Mouse (Mus musculus) hindbrain, embryonic 15.5 days (tissue): ENCODE results near the gene AY761185. TPM values are rescaled to one million over a fixed set of nuclear protein-coding genes. Genes with fewer than 3 reads are reported as not detected.
"Not testable (repeated sequence)": the region's sequence is repeated elsewhere in the genome, so short reads cannot be mapped to it uniquely, and the experiment has no call there.

ENCODE experiments used
- ATAC-seq: fragments of 200-750 bp; cut with Nextera tagmentation; 2 replicates; pipeline ENCODE4 v1.8.0; 2017; ENCODE audit warnings: low read depth, moderate number of reproducible peaks, moderate TSS enrichment; ENCODE audit not compliant: low FRiP score
- H3K27ac ChIP-seq: fragments of 300-500 bp; sonication (generic); replicated peaks from 2 replicates; pipeline ENCODE4 v1.5.1; 2015; ENCODE audit warnings: mild to moderate bottlenecking, inconsistent platforms
- H3K27me3 ChIP-seq: fragments of 300-500 bp; sonication (generic); 2 replicates; pipeline ENCODE4 v1.6.1; 2015; ENCODE audit warnings: control low read depth, inconsistent platforms
- H3K36me3 ChIP-seq: fragments of 300-500 bp; sonication (generic); 2 replicates; pipeline ENCODE4 v1.6.1; 2015; ENCODE audit warnings: control low read depth, inconsistent platforms
- H3K4me1 ChIP-seq: fragments of 300-500 bp; sonication (generic); replicated peaks from 2 replicates; pipeline ENCODE4 v1.6.1; 2015; ENCODE audit warnings: control low read depth, inconsistent platforms
- H3K4me2 ChIP-seq: fragments of 300-500 bp; sonication (generic); 2 replicates; pipeline ENCODE4 v1.6.1; 2015; ENCODE audit warnings: moderate library complexity, mild to moderate bottlenecking, inconsistent platforms
- H3K4me3 ChIP-seq: fragments of 300-500 bp; sonication (generic); 2 replicates; pipeline ENCODE4 v1.5.1; 2015; ENCODE audit warnings: mild to moderate bottlenecking, inconsistent platforms
- H3K9ac ChIP-seq: fragments of 300-500 bp; sonication (generic); 2 replicates; pipeline ENCODE4 v1.6.1; 2015; ENCODE audit warnings: inconsistent platforms
- H3K9me3 ChIP-seq: fragments of 300-500 bp; sonication (generic); 2 replicates; pipeline ENCODE4 v1.6.1; 2016; ENCODE audit warnings: control low read depth, inconsistent platforms
- WGBS: fragments of 180-500 bp; shearing (Covaris S2); methylation state at CpG from one replicate; pipeline ENCODE4 v1.1.7; 2015; 5-methylcytosine and 5-hydroxymethylcytosine counted together
- polyA plus RNA-seq: library from polyadenylated mRNA; unstranded; fragments of >200 nt; fragmentation: Nextera tagmentation; extraction: Ambion mirVana; gene quantifications from 2 replicates; pipeline ENCODE4 v1.2.1, GENCODE M21; 2015

The AY761185 gene
- polyA plus RNA-seq: not detected in 2 replicates

DNA sequence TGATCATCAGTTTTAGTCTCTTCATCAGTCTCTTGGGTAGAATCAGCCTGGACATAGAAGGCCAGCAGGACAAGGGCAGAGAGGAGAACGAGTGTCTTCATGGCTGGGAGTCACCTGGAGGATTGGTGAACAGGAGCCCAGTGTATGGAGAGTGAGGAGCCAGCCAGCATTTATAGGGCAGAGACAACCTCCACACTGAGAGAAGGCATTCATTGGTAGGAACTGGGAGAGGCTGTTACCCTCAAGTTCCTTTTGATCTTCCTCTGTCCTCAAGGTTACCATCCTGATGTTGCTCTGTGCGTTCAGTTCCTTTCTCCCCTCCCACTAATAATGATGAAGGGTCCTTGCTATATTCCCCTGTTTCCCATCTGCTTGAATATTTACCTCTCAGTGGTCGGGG is at the start of gene AY761185:
Gene AY761185 (minus strand): TSS at position 101 of the 400 bp plus-strand sequence.
- no peak within 1 kb of the TSS for H3K27ac ChIP-seq
- WGBS: 74% methylated on average over 3 of the region's 3 CpGs
- H3K27me3 ChIP-seq: no peaks in the 10 kb centered on the region
- no peak within 1 kb of the TSS for H3K9ac ChIP-seq
- no peaks in the 10 kb centered on the region for H3K36me3 ChIP-seq
- no peak within 1 kb of the TSS for H3K4me3 ChIP-seq
- H3K9me3 ChIP-seq: peaks cover 20% of the 10 kb centered on the region
- no peaks in the 10 kb centered on the region for H3K4me1 ChIP-seq
- H3K4me2 ChIP-seq: no peak within 1 kb of the TSS
- ATAC-seq: no peak

DNA sequence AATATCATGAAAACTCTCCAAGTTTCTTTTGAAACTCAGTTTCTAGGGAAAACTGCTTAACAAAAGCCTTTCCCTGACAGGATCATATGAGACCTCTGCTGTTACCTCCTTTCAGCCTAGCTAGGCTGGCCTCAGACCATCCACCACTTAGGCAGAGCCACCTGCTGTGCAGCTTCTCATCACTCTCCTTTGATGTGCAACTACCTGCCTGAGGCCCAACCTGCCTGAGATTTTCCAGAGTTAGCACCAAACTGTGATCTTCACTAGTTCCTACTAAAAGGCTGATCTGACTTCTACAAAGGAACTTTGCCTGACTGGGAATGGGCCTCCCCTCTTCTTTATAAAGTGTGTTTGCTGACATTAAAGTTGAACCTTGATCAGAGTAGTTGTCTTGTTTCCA is 49.5 kb upstream of the AY761185 start:
- not testable (repeated sequence) for H3K4me3 ChIP-seq, H3K4me2 ChIP-seq, H3K9ac ChIP-seq, H3K27ac ChIP-seq, ATAC-seq, H3K36me3 ChIP-seq, H3K27me3 ChIP-seq, H3K4me1 ChIP-seq, H3K9me3 ChIP-seq

DNA sequence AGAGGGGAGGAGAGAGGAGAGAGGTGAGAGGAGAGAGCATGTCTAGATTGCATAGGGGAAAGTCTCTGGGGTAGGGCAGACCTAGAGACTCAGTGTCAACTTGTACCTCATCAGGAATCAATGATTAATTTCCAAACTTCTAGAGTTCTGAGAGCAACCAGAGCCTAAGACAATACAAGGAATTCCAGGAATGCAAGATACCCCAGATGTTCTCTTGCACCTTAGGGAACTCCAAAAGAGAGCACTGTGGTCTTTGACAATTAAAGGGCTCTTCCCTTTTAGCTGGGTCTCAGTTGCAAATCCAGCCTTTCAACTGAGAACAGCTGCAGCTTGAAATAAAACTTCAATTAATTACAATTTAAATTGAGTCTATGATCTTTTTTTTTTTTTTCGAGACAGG is 35.3 kb upstream of the AY761185 start:
- no peak overlapping the region for H3K4me3 ChIP-seq
- H3K4me2 ChIP-seq: no peak overlapping the region
- H3K36me3 ChIP-seq: no peaks in the 10 kb centered on the region
- H3K9ac ChIP-seq: no peak overlapping the region
- H3K9me3 ChIP-seq: 0 out of 2 replicates have a peak, but pooled peaks cover 7% of the 10 kb centered on the region
- no peaks in the 10 kb centered on the region for H3K27me3 ChIP-seq
- no peak for ATAC-seq
- 54% methylated on average over 1 of the region's 1 CpGs for WGBS
- no peaks in the 10 kb centered on the region for H3K4me1 ChIP-seq
- H3K27ac ChIP-seq: no peak overlapping the region

DNA sequence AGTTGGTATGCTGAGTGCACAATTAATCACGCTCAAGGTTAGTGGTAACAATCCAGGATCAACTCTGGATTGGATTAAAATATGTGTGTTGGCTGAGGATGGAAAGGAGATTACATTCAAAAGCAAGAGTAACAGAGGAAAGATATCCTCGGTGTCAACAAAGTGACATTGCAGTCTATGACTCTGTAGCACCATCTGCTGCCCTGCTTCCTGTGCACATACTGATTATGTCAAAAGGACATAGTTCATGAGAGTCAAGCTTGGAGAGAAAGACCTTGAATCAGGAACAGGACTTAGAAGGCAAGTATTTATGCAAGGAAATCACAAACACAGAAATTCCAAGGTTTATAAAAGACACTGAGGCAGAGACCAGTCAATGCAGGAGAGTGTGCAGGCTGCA is 20.0 kb upstream of the AY761185 start:
- H3K27ac ChIP-seq: no peak overlapping the region
- no peak overlapping the region for H3K4me2 ChIP-seq
- no peak for ATAC-seq
- no peaks in the 10 kb centered on the region for H3K36me3 ChIP-seq
- H3K4me1 ChIP-seq: no peaks in the 10 kb centered on the region
- H3K9me3 ChIP-seq: peaks cover 5% of the 10 kb centered on the region; the same call in 1 of the 2 replicates
- H3K27me3 ChIP-seq: no peaks in the 10 kb centered on the region
- H3K9ac ChIP-seq: no peak overlapping the region
- H3K4me3 ChIP-seq: no peak overlapping the region
- 81% methylated on average over 2 of the region's 2 CpGs for WGBS

DNA sequence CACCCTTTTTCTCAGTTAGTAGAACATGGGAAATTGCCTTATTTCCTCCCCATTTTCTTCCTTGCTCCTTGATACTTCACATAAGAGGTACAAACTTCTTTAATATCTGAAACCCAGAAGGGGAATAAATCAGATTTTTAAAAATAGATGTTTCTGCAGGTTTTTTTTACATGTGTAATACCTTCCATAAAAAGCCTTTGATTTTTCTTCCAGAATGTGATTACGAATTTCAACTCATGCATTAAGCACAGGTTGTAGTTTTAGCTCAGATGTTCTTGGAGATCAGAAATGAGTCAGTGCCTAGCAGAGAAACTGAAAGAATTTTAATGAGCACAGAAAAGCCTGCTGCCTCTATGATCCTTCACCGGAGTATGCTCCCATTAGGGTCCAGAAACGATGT is 22.5 kb downstream of the AY761185 start, which contains the start of gene Gm6040:
Gene Gm6040 (minus strand): TSS at position 101 of the 400 bp plus-strand sequence.
- Histone ChIP-seq H3K4me2 (no peak within 1 kb of the TSS), H3K27ac (no peak within 1 kb of the TSS), H3K27me3 (no peaks in the 10 kb centered on the region), H3K4me3 (no peak within 1 kb of the TSS), H3K4me1 (no peaks in the 10 kb centered on the region), H3K36me3 (no peaks in the 10 kb centered on the region), H3K9me3 (peaks cover 7% of the 10 kb centered on the region; the same call in 1 of the 2 replicates), H3K9ac (no peak within 1 kb of the TSS)
- ATAC-seq: no peak
- 77% methylated on average over 3 of the region's 3 CpGs for WGBS

DNA sequence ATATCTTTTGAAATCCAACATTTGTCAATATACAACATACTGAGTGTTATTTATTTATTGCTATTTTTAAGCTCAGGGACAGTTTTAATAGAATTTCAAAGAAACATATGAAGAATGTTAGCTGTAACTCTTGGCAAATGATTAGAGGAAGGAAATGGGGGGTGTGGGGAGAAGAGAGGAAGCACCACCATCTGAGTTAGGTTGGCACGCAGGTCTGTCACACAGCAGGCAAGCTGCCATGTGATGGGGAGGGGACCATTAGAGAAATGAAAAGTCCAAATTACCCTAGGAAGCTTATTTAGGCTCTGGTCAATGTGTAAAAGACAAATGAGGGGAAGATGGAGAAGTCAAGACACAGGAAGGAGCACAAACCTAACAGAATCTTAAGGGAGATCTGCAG is 32.2 kb downstream of the AY761185 start:
- H3K9ac ChIP-seq: no peak overlapping the region
- H3K4me1 ChIP-seq: no peaks in the 10 kb centered on the region
- 86% methylated on average over 1 of the region's 1 CpGs for WGBS

DNA sequence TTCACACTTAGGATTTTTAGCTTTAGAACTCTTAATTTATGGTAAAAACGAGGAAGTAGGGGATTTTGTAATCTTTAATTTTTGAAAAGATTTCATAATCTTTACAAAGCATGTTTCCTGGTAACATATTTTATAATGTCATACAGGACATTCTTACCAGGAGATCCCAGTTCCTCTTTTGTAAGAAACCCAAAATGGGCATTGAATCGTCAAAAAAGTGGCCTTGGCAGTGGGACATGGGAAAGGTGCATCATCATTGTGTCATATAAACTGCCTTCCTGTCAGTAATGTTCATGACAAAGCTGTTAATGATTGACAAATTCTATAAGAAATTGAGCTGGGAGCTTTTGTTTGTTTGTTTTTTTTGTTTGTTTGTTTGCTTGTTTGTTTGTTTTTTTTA is 36.3 kb downstream of the AY761185 start:
- Histone ChIP-seq H3K4me3 (no peak overlapping the region), H3K36me3 (no peaks in the 10 kb centered on the region), H3K9ac (no peak overlapping the region), H3K4me1 (no peaks in the 10 kb centered on the region), H3K27me3 (no peaks in the 10 kb centered on the region), H3K27ac (no peak overlapping the region), H3K9me3 (peaks cover 14% of the 10 kb centered on the region), H3K4me2 (no peak overlapping the region)
- ATAC-seq: no peak
- WGBS: 63% methylated on average over 2 of the region's 2 CpGs

More for the DNA sequence above, 32.2 kb downstream of the AY761185 start:
- no peak for ATAC-seq
- H3K36me3 ChIP-seq: no peaks in the 10 kb centered on the region
- H3K9me3 ChIP-seq: peaks cover 17% of the 10 kb centered on the region
- no peak overlapping the region for H3K4me2 ChIP-seq
- H3K4me3 ChIP-seq: no peak overlapping the region
- H3K27ac ChIP-seq: no peak overlapping the region
- no peaks in the 10 kb centered on the region for H3K27me3 ChIP-seq

DNA sequence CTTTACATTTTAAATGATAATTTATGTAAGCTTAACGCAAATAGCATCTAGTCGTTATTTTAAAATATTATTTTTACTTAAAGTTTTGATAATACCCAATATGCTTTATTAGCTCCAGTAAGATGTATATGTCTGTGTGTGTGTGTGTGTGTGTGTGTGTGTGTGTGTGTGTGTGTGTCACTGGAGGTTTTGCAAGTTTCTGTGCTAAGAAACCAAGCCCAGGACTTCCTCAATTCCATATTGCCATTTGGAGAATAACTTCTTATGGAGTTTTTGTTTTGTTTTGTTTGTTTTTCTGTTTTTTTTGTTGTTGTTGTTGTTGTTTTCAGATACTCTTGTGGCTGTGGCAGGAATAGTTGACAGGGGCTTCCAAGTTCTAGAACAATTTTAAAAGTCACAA is 37.4 kb downstream of the AY761185 start:
- no peak overlapping the region for H3K4me2 ChIP-seq
- H3K4me3 ChIP-seq: no peak overlapping the region
- no peak for ATAC-seq
- 96% methylated on average over 2 of the region's 2 CpGs for WGBS
- no peaks in the 10 kb centered on the region for H3K27me3 ChIP-seq
- no peak overlapping the region for H3K27ac ChIP-seq
- no peaks in the 10 kb centered on the region for H3K36me3 ChIP-seq
- H3K9me3 ChIP-seq: peaks cover 18% of the 10 kb centered on the region
- H3K4me1 ChIP-seq: no peaks in the 10 kb centered on the region
- H3K9ac ChIP-seq: no peak overlapping the region

DNA sequence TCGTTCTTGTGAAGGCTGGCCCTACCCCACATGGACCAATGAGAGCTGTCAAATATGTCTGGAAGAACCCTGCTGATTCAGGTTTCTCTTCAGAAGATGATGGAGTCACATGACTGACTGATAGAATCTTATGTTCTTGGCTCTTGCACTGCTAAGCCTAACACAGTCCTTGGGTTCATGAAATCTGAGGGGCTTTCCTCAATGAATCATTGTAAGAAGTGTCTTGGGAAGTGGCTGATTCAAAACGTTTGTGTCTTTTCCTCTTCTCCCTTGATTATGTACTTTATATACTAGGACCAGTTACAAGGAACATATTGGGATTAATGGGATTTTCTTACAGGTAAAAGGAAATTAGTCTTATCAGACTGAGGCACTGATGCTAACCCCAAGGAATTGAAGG is 42.0 kb downstream of the AY761185 start, which contains the start of gene Gm15056:
Gene Gm15056 (minus strand): TSS at position 101 of the 400 bp plus-strand sequence.
- no peak within 1 kb of the TSS for H3K4me2 ChIP-seq
- H3K27ac ChIP-seq: no peak within 1 kb of the TSS
- H3K9ac ChIP-seq: no peak within 1 kb of the TSS
- H3K9me3 ChIP-seq: peaks cover 31% of the 10 kb centered on the region
- H3K4me3 ChIP-seq: no peak within 1 kb of the TSS
- no peaks in the 10 kb centered on the region for H3K4me1 ChIP-seq
- WGBS: 51% methylated on average over 2 of the region's 2 CpGs
- ATAC-seq: no peak
- no peaks in the 10 kb centered on the region for H3K36me3 ChIP-seq
- no peaks in the 10 kb centered on the region for H3K27me3 ChIP-seq

Other genes starting within 250 kb of the AY761185 start
- not detected in 2 replicates for gene Defb33, start 52.0 kb downstream of the AY761185 start, polyA plus RNA-seq
- gene Gm15056, start 42.1 kb downstream of the AY761185 start, polyA plus RNA-seq: not detected in 2 replicates
- gene Gm6040, start 22.6 kb downstream of the AY761185 start, polyA plus RNA-seq: not detected in 2 replicates
- gene Defa21, start 80.8 kb upstream of the AY761185 start, polyA plus RNA-seq: not detected in 2 replicates
- not detected in 2 replicates for gene Defa23, start 110.3 kb upstream of the AY761185 start, polyA plus RNA-seq
- gene Defa35, start 120.3 kb upstream of the AY761185 start, polyA plus RNA-seq: not detected in 2 replicates
- gene Defa25, start 139.7 kb upstream of the AY761185 start, polyA plus RNA-seq: not detected in 2 replicates
- gene Gm14851, start 151.3 kb upstream of the AY761185 start, polyA plus RNA-seq: not detected in 2 replicates
- not detected in 2 replicates for gene Defa30, start 189.9 kb upstream of the AY761185 start, polyA plus RNA-seq
- gene Defa22, start 217.6 kb upstream of the AY761185 start, polyA plus RNA-seq: not detected in 2 replicates
- gene Defa31, start 246.9 kb upstream of the AY761185 start, polyA plus RNA-seq: not detected in 2 replicates